Mouse (Mus musculus) urinary bladder, postnatal 36 days (tissue): ENCODE data around the gene Sardh.

Experiments
- DNase-seq, 2 experiments: peaks; one replicate each; pipeline ENCODE4 v3.0.0; 2022; ENCODE audit warnings: low spot score in 2 of 2, mixed read lengths in 1 of 2

Gene Sardh

GRCm38 (mm10) chr2:27166999-27167398, 81.1 kb downstream of the Sardh start:
- DNase-seq = no peak

DNA sequence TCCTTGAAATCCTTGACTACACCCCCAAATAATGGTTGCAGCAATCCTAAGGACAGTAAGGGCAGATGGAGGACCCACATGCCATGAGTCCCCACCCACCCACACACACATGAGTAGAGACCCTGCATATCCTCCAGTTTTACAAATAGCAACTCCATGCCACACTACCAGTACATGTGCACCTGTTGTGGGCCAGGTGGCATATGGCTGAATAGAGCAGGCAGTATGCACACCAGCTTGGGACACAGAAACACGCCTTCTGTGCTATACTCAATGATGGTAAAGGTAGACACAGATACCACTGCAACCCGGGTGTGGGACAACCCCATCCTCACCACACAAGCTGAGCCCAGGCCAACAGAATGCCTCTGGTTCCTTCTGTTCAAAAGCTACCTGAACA, 82.1 kb downstream of the Sardh start:
- DNase-seq = no peak

DNA sequence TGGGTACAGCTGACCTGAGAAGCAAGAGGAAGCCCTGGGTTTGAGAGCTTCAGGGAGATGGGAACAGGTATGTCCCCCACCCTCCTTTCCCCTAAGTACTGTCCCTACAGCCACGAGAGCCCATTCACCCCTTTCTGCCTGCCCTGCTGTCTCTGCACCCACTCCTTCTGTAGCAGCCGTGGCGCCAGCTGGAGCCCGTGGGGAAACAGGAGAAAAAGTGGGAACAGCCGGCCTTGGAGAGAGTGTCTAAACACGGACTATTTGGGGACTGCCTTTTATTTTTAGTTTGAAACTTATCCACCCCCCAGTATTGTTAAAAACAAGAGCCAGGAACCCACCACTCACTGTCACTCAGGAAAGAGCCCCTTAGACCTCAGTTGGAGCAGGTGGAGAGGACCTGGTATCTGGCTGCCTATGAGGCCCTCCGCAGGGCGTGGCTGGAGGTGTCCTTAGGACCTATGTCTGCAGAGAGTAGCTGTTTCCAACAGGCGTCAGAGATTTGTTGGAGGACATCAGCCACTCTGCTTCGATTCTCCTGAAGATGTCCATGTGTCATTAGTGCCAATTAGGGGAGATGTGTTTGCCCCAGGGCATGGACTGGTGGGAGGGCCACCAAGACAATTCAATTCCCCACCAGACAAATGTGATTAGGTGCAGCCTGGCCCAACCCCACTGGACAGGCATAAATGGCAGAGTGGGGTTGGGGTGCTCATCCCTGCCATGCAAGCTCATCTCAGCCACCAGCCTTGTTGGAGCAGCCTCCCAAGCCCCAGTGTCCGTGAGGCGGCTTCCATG, 83.1 kb downstream of the Sardh start, which contains the start of gene Dbh:
Dbh (plus strand) TSS at position 438 of the 795 bp plus-strand sequence.
- no peak for DNase-seq

DNA sequence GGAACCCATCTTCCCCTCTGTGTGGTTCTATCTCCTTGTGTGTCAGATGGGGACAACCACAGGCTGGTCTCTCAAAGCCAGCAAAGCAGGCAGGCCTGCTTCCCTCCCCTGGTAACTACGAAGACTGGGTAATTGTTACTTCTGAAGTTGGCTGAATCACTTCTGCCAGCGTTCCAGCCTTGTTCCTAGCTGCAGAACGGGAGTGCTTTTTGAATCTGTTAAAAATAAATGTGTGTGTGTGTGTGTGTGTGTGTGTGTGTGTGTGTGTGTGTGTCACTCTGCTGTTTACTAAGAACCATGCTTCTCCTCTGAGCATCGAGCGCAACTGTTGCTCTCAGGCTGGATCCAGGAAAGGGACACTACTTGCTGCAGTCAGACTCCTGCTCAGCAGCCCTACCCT, 84.3 kb downstream of the Sardh start:
- no peak for DNase-seq

DNA sequence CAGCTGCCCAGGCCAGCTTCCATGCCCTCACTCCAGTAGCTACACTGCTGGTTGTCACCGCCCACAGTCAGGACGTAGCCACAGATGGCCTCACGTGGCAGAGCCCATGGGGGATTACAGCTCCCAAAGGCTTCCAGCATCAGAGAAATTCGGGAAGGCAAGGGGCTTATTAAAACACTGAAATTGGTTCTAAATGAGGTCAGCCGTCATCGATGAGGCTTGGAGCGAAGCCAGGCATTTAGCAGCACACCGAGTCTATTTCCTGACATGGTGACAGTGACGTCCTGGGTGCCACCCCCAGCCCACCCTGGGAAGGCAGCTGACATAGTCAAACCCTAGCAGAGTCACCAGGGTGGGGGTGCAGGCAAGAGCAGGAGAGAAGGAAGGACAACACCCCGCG, 85.5 kb downstream of the Sardh start:
- no peak for DNase-seq

- DNase-seq = no peak
Measured at GRCm38 (mm10) chr2:27161526-27161925, 86.6 kb downstream of the Sardh start.

- no peak for DNase-seq
Measured at GRCm38 (mm10) chr2:27156596-27156995, 91.5 kb downstream of the Sardh start.

GRCm38 (mm10) chr2:27154466-27155185, 93.5 kb downstream of the Sardh start:
- no peak for DNase-seq

GRCm38 (mm10) chr2:27149457-27149856, 98.7 kb downstream of the Sardh start:
- DNase-seq = no peak

GRCm38 (mm10) chr2:27146840-27147239, 101.3 kb downstream of the Sardh start:
- no peak for DNase-seq

GRCm38 (mm10) chr2:27144957-27145356, 103.2 kb downstream of the Sardh start:
- DNase-seq = no peak

DNA sequence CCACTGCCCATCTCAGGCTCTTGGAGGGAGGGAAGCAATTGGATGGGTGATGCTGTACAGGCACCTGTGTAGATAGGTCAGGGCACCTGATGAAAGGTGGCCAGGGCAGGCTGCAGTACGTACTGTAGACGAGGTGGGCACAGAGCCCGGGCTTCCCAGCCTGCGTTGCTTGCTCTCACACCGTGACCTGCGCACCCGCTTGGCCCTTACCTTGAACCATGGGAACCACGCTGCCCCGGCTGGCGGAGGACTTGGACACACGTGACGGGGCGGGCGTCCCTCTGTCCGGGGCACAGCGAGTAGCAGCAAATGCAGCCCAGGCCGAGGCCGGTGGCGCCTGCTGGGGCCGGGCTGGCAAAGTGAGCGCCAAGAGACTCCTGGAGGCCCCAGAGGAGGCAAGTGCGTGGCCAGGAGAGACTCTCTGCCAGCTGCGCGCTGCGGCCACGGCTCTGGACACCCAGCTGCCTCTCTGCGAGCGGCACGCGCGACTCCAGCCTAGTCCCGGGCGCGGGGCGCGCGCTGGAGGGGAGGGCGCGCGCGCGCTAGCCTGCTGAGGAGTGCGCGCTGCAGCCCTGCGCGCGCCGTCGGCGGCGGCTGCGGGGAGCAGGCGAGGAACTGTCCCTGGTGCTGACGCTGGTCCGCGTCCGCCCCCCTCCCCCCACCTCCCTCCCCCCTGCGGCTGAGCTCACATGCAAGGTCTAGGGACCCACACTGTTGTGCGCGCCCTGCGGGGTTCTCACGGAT, 106.0 kb downstream of the Sardh start, which contains the start of gene Fam163b:
Fam163b (minus strand) TSS at position 542 of the 744 bp plus-strand sequence.
- peak in 1 of 2 experiments; percentile 14 for DNase-seq
